Mouse (Mus musculus) duodenum, adult 2 months (tissue): Measurements from ENCODE around the gene Dgki. TPM values are rescaled to one million over a fixed set of nuclear protein-coding genes. Genes with fewer than 3 reads are reported as not detected.

Experiments used
- polyA plus RNA-seq: library from polyadenylated mRNA; depleted of rRNA; stranded (reverse); fragments of >200 nt; gene quantifications from 2 replicates; pipeline ENCODE4 v1.2.3, GENCODE M21; 2012; ENCODE audit warnings: low replicate concordance; rRNA removed

Dgki gene
- polyA plus RNA-seq = 0.09 and 0.21 TPM in 2 replicates

DNA sequence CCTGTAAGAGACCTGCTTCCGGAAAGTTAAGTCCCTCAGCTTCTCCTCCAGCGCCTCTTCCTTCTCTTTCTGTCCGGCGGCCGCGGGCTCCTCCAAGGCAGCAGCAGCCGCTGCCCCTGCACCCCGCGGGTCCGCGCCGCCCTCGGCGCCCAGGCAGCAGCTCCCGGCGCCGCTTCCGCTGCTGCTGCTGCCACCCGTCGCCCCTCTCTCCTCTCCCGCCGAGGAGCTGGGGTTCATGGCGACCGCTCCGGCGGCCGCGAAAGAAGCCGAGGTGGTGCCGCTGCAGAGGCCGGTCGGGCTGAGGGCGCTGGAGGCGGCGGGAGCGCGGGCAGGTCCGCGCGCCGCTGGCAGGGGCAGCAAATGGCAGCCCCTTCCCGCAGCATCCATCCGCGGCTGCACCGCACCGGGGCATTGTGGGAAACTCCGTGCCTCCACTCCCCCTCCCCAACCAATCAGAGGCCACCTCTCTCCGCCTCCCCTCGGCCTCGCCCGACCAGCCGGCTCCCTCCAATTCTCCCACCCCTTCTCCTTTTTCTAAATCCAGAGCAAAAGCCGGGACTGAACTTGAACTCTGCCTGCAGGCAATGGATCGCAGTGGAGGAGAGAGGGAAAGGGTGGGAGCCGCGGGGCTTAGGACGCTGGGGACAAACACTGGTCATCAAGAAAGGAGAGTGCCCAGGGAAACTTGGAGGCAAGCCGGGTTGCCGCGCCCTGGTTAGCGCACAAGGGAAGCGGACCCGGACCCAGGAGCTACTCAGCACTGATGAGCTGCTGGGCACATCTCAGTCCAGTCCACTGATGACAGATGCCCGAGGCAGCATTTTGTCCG is at the start of gene Dgki:
Gene Dgki, minus strand, starts transcription at position 623 of the 829 bp plus-strand sequence.

DNA sequence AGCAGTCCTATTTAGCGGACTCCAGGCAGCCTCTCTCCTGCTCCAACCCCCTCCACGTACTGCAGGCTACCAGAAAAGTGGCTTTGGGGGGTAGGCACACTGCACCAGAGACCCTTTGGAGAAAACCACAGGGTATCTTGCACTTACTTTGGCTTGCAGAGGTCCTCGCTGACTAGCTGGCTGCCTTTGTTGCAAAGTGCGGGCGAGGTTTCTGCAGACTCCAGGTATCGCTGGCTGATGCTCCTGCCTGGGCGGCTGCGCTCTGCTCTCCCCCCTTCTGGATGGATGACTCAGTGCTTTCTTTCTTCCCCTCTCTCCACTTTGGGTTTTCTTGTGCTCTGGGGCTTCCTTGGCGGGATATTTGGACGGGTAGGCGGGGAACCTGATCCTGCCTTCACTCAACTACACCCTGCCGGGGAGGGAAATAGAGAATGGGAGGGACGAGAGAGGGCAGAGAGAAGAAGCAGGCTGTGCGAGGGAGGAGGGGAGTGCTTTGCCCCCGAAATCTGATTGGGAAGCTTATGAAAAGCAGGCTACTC is 490.2 kb downstream of the Dgki start, which contains the start of gene Ptn:
Gene Ptn, minus strand, starts transcription at position 474 of the 539 bp plus-strand sequence.

Other genes with a start within 250 kb of the Dgki start
- 9.4 and 23.8 TPM in 2 replicates for gene Creb3l2, start 142.0 kb upstream of the Dgki start, polyA plus RNA-seq
- gene Akr1d1, start 230.0 kb upstream of the Dgki start, polyA plus RNA-seq = 0.04 and 0.05 TPM in 2 replicates